Mouse (Mus musculus) adipocyte (in vitro differentiated cells): Measurements from ENCODE around the gene Zfp704.

Experiments used
- DNase-seq: peaks from one replicate; pipeline ENCODE4 v3.0.0-alpha.2; 2016; ENCODE audit warnings: low spot score

The Zfp704 gene

GRCm38 (mm10) chr3:9516119-9516855 lies 93.6 kb downstream of the Zfp704 start:
- DNase-seq = no peak

GRCm38 (mm10) chr3:9515527-9515926 lies 94.4 kb downstream of the Zfp704 start:
- no peak for DNase-seq

GRCm38 (mm10) chr3:9513703-9514110 lies 96.2 kb downstream of the Zfp704 start:
- peak; percentile 8 for DNase-seq

GRCm38 (mm10) chr3:9512199-9512598 lies 97.7 kb downstream of the Zfp704 start:
- no peak for DNase-seq

- DNase-seq = no peak
Observed at GRCm38 (mm10) chr3:9505692-9506211, 104.1 kb downstream of the Zfp704 start.

GRCm38 (mm10) chr3:9504371-9504770 lies 105.5 kb downstream of the Zfp704 start:
- DNase-seq = no peak

GRCm38 (mm10) chr3:9500725-9501124 lies 109.2 kb downstream of the Zfp704 start:
- DNase-seq = peak; percentile 55

- DNase-seq = no peak
Observed at GRCm38 (mm10) chr3:9499994-9500553, 109.8 kb downstream of the Zfp704 start.

GRCm38 (mm10) chr3:9499489-9499888 lies 110.4 kb downstream of the Zfp704 start:
- no peak for DNase-seq

- no peak for DNase-seq
Observed at GRCm38 (mm10) chr3:9497260-9497659, 112.6 kb downstream of the Zfp704 start.

- DNase-seq = no peak
Observed at GRCm38 (mm10) chr3:9491766-9492283, 118.1 kb downstream of the Zfp704 start.

- DNase-seq = no peak
Observed at GRCm38 (mm10) chr3:9487644-9488043, 122.2 kb downstream of the Zfp704 start.

- no peak for DNase-seq
Observed at GRCm38 (mm10) chr3:9485506-9485905, 124.4 kb downstream of the Zfp704 start.

- no peak for DNase-seq
Observed at GRCm38 (mm10) chr3:9481956-9482355, 127.9 kb downstream of the Zfp704 start.

- DNase-seq = no peak
Observed at GRCm38 (mm10) chr3:9481358-9481757, 128.5 kb downstream of the Zfp704 start.

GRCm38 (mm10) chr3:9480936-9481335 lies 128.9 kb downstream of the Zfp704 start:
- no peak for DNase-seq

GRCm38 (mm10) chr3:9477386-9477785 lies 132.5 kb downstream of the Zfp704 start:
- no peak for DNase-seq

GRCm38 (mm10) chr3:9476336-9476735 lies 133.5 kb downstream of the Zfp704 start:
- no peak for DNase-seq

GRCm38 (mm10) chr3:9475501-9475900 lies 134.4 kb downstream of the Zfp704 start:
- no peak for DNase-seq

GRCm38 (mm10) chr3:9474331-9474730 lies 135.6 kb downstream of the Zfp704 start:
- DNase-seq = no peak

GRCm38 (mm10) chr3:9466287-9466686 lies 143.6 kb downstream of the Zfp704 start:
- DNase-seq = peak; percentile 83

- no peak for DNase-seq
Observed at GRCm38 (mm10) chr3:9465731-9466130, 144.2 kb downstream of the Zfp704 start.

GRCm38 (mm10) chr3:9461660-9462059 lies 148.2 kb downstream of the Zfp704 start:
- DNase-seq = peak; percentile 6
